ENCODE assay signal across 8 mouse cellular contexts in genomic region chr2:179443959-179444358, GRCm38 (mm10). TPM values are rescaled to one million over a fixed set of nuclear protein-coding genes. Genes with fewer than 3 reads are reported as not detected.
DNase-seq lines count a peak whose midpoint lies in the region; ATAC-seq lines count a peak whose summit lies in the region.

No protein-coding gene starts in this region.

- no peak for ATAC-seq in heart, embryonic 15.5 days (replicated peaks; ENCODE audit: insufficient number of reproducible peaks, insufficient read depth, low FRiP score, low read depth)
- ATAC-seq in forebrain, embryonic 16.5 days: no peak
- no peak for ATAC-seq in midbrain, embryonic 11.5 days (ENCODE audit: low FRiP score)

- no peak for DNase-seq in heart, adult 18-20 months
- DNase-seq in cerebellum, adult 18-20 months: peak; percentile 52 to 57
- peak; percentile 90 for DNase-seq in midbrain, embryonic 11.5 days (ENCODE audit: low spot score, missing footprints)
- DNase-seq in spleen, postnatal 14 days (ENCODE audit: low spot score in 2 of 2): no peak
- DNase-seq in gastrocnemius, postnatal 10 days: no peak
- DNase-seq in testis, postnatal 10 days (ENCODE audit: low spot score): no peak

- H3K4me1 ChIP-seq in heart, embryonic 15.5 days (replicated peaks): peaks cover 19% of the 10 kb centered on the region
- peaks cover 44% of the 10 kb centered on the region for H3K4me1 ChIP-seq in forebrain, embryonic 16.5 days (replicated peaks; ENCODE audit: control insufficient read depth, insufficient read depth, low read length)
- H3K4me1 ChIP-seq in midbrain, embryonic 11.5 days (ENCODE audit: control insufficient read depth, insufficient read depth, low read length): peaks cover 10% of the 10 kb centered on the region

- 22% methylated on average over 9 of the region's 11 CpGs for WGBS in heart, embryonic 15.5 days
- 13% methylated on average over 11 of the region's 11 CpGs for WGBS in forebrain, embryonic 16.5 days
- WGBS in midbrain, embryonic 11.5 days: 8% methylated on average over 11 of the region's 11 CpGs

- no peak overlapping the region for H3K27ac ChIP-seq in heart, embryonic 15.5 days
- no peak overlapping the region for H3K27ac ChIP-seq in forebrain, embryonic 16.5 days (ENCODE audit: low read length)
- H3K27ac ChIP-seq in midbrain, embryonic 11.5 days (ENCODE audit: low read depth, low read length): no peak overlapping the region

- peak overlapping the region; percentile 63 for H3K4me3 ChIP-seq in heart, embryonic 15.5 days
- peak overlapping the region; percentile 72 for H3K4me3 ChIP-seq in forebrain, embryonic 16.5 days (replicated peaks; ENCODE audit: low read length)
- H3K4me3 ChIP-seq in midbrain, embryonic 11.5 days (ENCODE audit: low read depth, low read length): peak overlapping the region; percentile 73

- no peaks in the 10 kb centered on the region for H3K9me3 ChIP-seq in heart, embryonic 15.5 days (replicated peaks)
- H3K9me3 ChIP-seq in forebrain, embryonic 16.5 days (ENCODE audit: control insufficient read depth, low read length): no peaks in the 10 kb centered on the region
- H3K9me3 ChIP-seq in midbrain, embryonic 11.5 days (ENCODE audit: control insufficient read depth, low read length): no peaks in the 10 kb centered on the region; the same call in 1 of the 2 replicates

- H3K9ac ChIP-seq in heart, embryonic 15.5 days: no peak overlapping the region
- H3K9ac ChIP-seq in forebrain, embryonic 16.5 days (replicated peaks; ENCODE audit: low read depth, low read length): peak overlapping the region; percentile 83
- H3K9ac ChIP-seq in midbrain, embryonic 11.5 days (ENCODE audit: low read length): no peak overlapping the region; the same call in 1 of the 2 replicates

- peak overlapping the region; percentile 92 for H3K4me2 ChIP-seq in heart, embryonic 15.5 days
- H3K4me2 ChIP-seq in forebrain, embryonic 16.5 days (ENCODE audit: low read length): peak overlapping the region; percentile 77
- peak overlapping the region; percentile 93 for H3K4me2 ChIP-seq in midbrain, embryonic 11.5 days

- H3K36me3 ChIP-seq in heart, embryonic 15.5 days: no peaks in the 10 kb centered on the region
- H3K36me3 ChIP-seq in forebrain, embryonic 16.5 days (ENCODE audit: control insufficient read depth, insufficient read depth): no peaks in the 10 kb centered on the region
- H3K36me3 ChIP-seq in midbrain, embryonic 11.5 days (ENCODE audit: control insufficient read depth, insufficient read depth, low read length): no peaks in the 10 kb centered on the region

- H3K27me3 ChIP-seq in heart, embryonic 15.5 days: peaks cover 67% of the 10 kb centered on the region
- H3K27me3 ChIP-seq in forebrain, embryonic 16.5 days (replicated peaks; ENCODE audit: control insufficient read depth, insufficient read depth, low read length): no peaks in the 10 kb centered on the region
- peaks cover 17% of the 10 kb centered on the region for H3K27me3 ChIP-seq in midbrain, embryonic 11.5 days (ENCODE audit: control insufficient read depth, insufficient read depth, low read length)

RNA-seq across cellular contexts. Expression of gene Cdh4, which starts 1.7 kb away (rescaled TPM):
- 1.4 and 6.4 TPM in 2 replicates for polyA plus RNA-seq in heart, embryonic 15.5 days (2015; fragmentation: Nextera tagmentation; extraction: Ambion mirVana)
- total RNA-seq in heart, adult 18-20 months (2021): 1 to 10 TPM; 3.2 to 6.8 TPM
- 57.4 and 59.4 TPM in 2 replicates for polyA plus RNA-seq in forebrain, embryonic 16.5 days (2015; fragmentation: Nextera tagmentation; extraction: Ambion mirVana)
- 6.8 and 8.5 TPM in 2 replicates for polyA plus RNA-seq in midbrain, embryonic 11.5 days (2014; fragmentation: Nextera tagmentation; extraction: Ambion mirVana)
- 1 to 10 TPM; 3.2 to 3.3 TPM for total RNA-seq in gastrocnemius, postnatal 10 days (2021)

Comparison
In these comparisons a context has a peak if more than half of its experiments do, and no peak if none do; other contexts are left out.
1. DNase-seq: peak in cerebellum, adult 18-20 months (2 of 2) and midbrain, embryonic 11.5 days (single experiment); none in heart, adult 18-20 months (0 of 2), spleen, postnatal 14 days (0 of 2), gastrocnemius, postnatal 10 days (single experiment) and testis, postnatal 10 days (single experiment).
2. Peak in every context shown above with its lines, with median percentiles within 50 percentile points of each other: H3K4me2 ChIP-seq and H3K4me3 ChIP-seq.